Mouse (Mus musculus): Measurements from ENCODE around the gene Wwox.

DNA sequence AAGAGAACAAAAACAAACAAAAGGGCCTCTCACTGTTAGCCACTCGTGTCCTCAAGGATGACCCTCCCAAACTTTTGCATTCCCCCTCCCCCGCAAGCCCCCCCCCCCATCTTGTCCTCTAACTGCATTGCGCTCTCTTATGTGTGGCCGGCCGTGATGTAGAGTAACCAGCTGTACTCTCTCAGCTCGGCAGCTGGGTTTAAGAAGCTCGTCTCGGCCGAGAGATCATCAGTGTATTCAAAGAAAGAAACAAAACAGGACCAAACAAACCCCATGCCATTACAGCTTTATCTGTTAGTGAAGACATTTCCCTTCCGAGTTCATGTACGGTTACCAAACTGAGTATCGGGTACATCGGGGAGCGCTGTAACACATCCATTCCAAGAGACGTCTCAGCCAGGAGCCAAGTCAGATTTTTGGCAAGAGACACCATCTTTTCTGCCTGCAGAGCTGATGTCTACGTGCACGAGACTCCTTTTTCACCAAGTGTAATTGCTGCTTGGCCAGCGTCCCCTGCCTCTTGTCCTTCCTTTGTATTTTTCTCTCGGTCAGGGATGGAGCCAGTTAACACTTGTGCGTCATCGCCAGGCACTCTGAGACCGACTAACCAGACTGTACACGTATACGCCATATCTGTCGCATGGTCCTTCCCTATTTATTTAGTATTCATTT, 18.8 kb downstream of the Wwox start:
- TF ChIP-seq CTCF (conservative IDR thresholded peaks at IDR 0.05 in 1 of 2, IDR thresholded peaks at IDR 0.05 in 1 of 2; ENCODE audit: low read depth in 2 of 2, low read length in 2 of 2) (no peak), MYC (IDR thresholded peaks at IDR 0.05; ENCODE audit: low read depth, low read length) (no peak), GABPA (IDR thresholded peaks at IDR 0.05; ENCODE audit: insufficient replicate concordance, low read depth, low read length) (no peak), TBP (conservative IDR thresholded peaks at IDR 0.05; ENCODE audit: low read depth, low read length) (no peak), RCOR1 (conservative IDR thresholded peaks at IDR 0.05; ENCODE audit: low read depth, low read length) (no peak), MAFK (IDR thresholded peaks at IDR 0.05; ENCODE audit: insufficient replicate concordance, low read length) (no peak), JUND (conservative IDR thresholded peaks at IDR 0.05; ENCODE audit: low read depth, low read length) (no peak), POLR2A (IDR thresholded peaks at IDR 0.05; ENCODE audit: low read depth, low read length) (no peak), USF2 (conservative IDR thresholded peaks at IDR 0.05; ENCODE audit: low read depth, low read length) (no peak), TCF12 (IDR thresholded peaks at IDR 0.05; ENCODE audit: low read depth, low read length) (no peak), E2F4 (IDR thresholded peaks at IDR 0.05; ENCODE audit: insufficient replicate concordance, low read depth, low read length) (no peak)
